Mouse (Mus musculus) skeletal muscle tissue, adult 2 months (tissue): ENCODE results near the gene Extl1.
"Not testable (repeated sequence)": the region's sequence is repeated elsewhere in the genome, so short reads cannot be mapped to it uniquely, and the experiment has no call there.

Experiments used
- DNase-seq: peaks from one replicate; pipeline ENCODE4 v3.0.0-alpha.2; 2012; ENCODE audit warnings: low read depth, low spot score

Gene Extl1

GRCm38 (mm10) chr4:134383750-134384149 lies at the start of gene Extl1:
Gene Extl1, minus strand, starts transcription at chr4:134383850.
- not testable (repeated sequence) for DNase-seq

DNA sequence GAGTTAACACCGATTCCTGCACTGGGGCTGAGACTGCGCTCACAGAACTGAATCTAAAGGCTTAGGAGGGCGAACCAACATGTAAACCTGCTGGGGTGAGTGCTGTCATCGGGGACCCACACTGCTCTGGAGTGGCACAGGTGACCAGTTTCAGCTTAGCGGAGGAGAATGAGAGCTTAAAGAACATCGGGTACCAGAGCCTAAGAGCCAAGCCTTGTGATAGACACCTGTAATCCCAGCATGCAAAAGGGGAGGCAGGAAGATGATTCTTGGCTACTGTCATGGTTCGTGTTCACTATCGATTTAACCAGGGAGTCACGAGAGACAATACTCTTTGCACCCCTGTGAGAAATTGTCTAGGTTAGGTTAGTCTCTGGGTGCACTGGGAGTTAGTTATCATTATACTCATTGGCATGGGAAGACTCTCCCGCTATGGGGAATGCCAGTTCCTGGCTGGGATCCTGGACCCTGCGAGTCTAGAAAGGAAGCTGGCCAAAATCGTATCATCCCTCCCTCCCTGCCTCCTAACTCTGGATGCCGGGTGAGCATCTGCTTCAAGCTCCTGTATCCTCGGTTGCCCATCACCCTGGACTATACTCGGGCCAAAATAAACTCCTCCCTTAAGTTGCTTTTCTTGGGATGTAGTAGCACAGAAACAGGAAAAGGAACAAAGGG lies 49.2 kb upstream of the Extl1 start:
- DNase-seq: no peak

GRCm38 (mm10) chr4:134430381-134431004 lies 46.8 kb upstream of the Extl1 start:
- no peak for DNase-seq

GRCm38 (mm10) chr4:134425088-134425487 lies 41.4 kb upstream of the Extl1 start:
- no peak for DNase-seq

DNA sequence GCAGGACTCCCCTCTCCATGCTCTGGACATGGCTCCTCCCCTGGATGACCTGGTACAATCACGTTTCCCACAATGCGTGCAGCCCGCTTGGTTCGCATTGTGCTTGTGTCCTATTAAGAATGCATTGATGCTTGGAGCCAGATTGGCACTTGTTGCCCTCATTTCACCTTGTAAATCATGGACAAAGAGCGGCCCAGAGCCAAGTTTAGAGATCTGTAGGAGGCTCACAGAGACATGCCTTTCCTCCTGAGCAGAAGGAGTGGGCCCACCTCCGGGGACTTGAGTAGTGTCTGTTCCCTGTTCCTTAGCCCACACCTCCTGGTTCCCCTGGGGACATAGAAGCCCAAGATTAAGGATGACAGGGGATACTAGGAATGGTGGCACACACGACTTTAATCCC lies 40.3 kb upstream of the Extl1 start:
- no peak for DNase-seq

DNA sequence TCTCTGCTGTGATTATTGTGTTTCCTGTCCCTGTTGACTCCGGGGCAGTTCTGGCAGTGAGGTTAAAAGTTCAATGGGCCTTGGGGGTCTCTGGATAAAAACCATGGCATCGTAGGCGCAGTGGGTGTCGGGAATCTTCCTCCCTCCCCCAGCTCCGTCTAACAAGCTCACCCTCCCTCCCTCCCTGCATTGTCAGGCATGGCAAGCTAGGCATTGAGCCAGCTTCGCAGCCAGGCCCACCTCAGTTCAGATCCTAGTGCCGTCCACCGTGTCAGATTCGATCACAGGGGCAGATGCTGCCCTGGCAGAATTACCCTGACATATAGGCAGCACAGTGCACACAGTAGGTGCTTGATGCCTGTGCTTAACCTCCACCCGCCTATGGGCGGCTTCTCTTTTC lies 38.3 kb upstream of the Extl1 start:
- DNase-seq: no peak

DNA sequence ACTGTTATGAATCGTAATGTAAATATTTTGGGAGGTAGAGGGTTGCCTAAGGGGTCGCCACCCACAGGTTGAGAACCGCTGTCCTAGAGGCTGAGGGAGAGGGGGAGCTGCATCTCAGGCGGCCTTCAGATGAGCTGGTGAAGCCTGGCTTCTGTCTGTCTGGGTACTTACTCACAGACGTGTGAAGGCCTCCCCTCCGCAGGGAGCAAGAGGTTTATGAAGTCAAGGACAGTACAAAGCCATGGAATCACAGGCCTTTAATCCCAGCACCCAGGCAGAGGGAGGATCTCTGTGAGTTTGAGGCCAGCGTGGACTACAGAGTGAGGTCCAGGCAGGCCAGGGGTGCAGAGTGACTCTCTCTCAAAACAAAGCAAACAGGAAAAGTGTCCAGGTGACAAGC lies 33.5 kb upstream of the Extl1 start:
- DNase-seq: no peak

DNA sequence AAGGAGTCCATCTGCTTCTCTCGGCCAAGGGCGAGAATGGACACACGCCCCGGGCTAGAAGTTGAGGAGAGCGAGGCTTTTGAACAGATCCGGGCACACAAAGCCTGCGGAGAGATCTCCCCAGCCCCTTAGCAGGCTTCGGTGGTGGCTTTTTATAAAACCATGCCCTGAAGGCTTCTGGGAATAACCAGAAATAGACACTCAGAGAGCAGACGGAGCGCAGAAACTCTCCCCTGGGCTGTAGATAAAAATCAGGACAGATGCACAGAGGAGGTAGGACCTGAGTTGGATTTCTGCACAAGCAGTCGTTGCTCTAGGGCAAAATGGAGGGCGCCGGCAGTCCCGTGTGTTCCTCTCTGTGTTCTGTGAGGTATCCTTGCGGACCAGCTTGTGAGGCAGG lies 33.0 kb upstream of the Extl1 start:
- no peak for DNase-seq

DNA sequence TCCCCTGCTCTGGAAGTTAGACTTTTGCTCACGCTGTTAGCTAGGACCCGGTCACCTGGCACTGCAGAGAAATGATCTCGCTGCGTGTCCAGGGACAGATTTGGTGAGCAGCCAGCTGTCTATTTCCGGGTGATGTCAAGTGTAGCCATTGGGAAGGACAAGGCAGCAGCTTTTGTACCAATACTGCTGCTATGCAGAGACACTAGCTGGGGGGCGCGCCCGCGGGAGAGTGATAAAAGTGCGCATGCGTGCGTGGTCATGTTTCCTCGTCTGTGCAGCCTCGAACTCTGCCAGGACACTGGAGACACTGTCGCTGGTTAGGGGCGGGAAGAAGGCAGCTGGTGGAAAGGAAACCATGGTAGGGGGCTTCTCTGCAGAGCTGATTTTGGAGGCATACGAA lies 32.5 kb upstream of the Extl1 start:
- no peak for DNase-seq

- no peak for DNase-seq
These were observed 25.6 kb upstream of the Extl1 start for GRCm38 (mm10) chr4:134409286-134409685.

DNA sequence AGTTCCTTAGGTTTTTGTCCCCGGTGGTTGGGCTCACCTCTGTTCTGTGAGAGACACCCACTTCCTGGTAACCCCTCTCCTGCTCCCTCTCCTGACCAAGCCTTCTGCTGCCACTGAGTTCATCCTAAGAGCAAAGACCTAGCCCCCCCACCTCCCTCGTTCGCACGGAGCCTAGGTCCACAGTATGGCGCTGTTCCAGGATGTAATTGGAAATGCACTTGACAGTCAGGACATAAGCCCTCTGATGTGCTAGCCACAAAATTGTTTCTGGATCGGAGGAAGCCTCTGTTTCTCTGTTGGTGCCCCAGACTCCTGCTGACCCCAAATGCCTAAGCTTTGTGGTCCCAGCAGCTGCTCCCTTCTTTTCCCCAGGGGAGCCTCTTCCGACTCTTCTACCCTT lies 20.1 kb upstream of the Extl1 start:
- no peak for DNase-seq

DNA sequence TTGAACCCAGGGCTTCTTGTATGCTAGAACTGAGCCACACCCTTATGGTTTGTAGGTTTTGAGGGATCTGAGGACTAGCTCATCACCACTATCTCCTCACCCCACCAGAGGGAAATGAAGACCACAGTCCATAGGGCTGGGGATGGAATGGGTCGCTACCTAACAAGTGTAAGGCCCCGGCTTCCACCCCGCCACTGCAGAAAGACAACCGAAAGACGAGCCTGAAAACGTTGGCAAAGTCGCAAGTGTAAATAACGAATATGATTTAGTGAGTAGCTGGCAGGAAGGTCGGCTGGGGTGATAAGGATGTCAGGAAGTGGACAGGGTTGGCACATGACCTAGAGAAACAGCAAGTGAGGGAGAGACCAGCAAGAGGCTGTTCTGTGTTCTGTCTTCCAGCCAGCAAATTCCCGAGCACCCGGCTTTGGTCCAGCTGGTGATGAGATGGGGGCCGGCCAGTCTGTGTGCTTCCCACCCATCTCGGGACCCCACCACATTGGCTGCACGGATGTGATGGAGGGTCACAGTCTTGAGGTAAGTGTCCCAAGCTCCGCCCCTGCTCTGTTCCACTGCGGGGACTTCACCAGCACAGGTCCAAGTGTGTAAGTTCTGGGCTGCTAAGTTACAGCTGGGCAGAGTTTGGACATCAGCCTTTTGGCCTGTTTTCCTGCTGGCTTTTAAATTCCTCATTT lies 19.1 kb upstream of the Extl1 start:
- DNase-seq: no peak

GRCm38 (mm10) chr4:134401856-134402570 lies 18.4 kb upstream of the Extl1 start:
- no peak for DNase-seq

- DNase-seq: peak; percentile 45
These were observed 17.6 kb upstream of the Extl1 start for GRCm38 (mm10) chr4:134401181-134401661.

- no peak for DNase-seq
These were observed 16.6 kb upstream of the Extl1 start for GRCm38 (mm10) chr4:134400206-134400605.

DNA sequence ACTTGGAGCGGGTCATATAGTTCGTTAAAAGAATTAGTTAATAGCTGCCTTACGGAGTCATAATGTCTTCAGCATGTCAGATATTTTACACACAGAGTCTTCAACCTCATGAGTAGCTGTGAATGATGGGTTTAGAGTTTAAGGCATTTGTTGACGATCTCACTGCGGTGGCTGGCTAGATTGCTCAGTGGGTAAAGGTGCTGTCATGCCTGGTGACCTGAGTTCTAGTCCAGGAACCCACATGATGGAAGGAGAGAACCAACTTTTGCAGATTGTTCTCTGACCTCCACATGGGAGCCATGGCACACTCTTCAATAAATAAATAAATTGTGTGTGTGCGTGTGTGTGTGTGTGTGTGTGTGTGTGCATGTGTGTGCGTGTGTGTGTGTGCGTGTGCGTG lies 14.1 kb upstream of the Extl1 start:
- no peak for DNase-seq

GRCm38 (mm10) chr4:134397121-134397520 lies 13.5 kb upstream of the Extl1 start:
- DNase-seq: peak; percentile 43

GRCm38 (mm10) chr4:134395977-134396825 lies 12.6 kb upstream of the Extl1 start, which contains the start of gene Pafah2:
Gene Pafah2, plus strand, starts transcription at chr4:134396320.
- peak; percentile 99 for DNase-seq

- no peak for DNase-seq
These were observed 11.5 kb upstream of the Extl1 start for GRCm38 (mm10) chr4:134395142-134395541.

GRCm38 (mm10) chr4:134393026-134393425 lies 9.4 kb upstream of the Extl1 start:
- no peak for DNase-seq

DNA sequence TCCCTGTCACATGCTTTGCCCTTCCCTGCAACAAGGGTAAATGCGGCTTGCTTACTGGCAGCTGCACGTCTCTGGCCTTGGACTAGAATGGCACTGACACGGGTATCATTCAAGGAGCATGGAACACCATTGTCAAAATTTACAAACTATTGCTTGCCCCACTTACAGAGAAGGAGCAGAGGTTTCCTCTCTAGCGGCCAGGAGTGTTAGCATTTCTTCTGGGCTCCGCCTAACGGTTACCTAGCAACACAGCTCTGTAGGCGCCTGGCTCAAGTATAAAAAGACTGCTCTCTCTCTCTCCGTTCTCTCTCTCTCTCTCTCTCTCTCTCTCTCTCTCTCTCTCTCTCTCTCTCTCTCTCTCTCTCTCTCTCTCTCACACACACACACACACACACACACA lies 8.9 kb upstream of the Extl1 start:
- DNase-seq: no peak
